Mouse (Mus musculus): ENCODE data around the gene Nans. TPM values are rescaled to one million over a fixed set of nuclear protein-coding genes. Genes with fewer than 3 reads are reported as not detected.

Nans gene
- polyA plus RNA-seq, 1 experiment = 19.7 TPM

DNA sequence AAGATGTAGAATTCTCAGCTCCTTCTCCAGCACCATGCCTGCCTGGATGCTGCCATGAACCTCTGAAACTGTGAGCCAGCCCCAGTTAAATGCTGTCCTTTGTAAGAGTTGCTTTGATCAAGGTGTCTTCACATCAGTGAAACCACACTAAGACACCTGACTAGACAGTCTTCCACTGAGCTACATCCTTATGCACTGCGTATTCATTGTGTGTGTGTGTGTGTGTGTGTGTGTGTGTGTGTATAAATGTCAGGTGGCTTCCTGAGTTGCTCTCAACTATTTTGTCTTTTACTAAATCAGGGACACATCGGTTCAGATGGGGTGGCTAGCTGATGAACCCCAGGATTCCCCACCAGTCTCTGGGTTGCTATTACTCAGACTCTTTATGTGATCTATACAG, 10.0 kb upstream of the Nans start:
- 76% methylated on average over 2 of the region's 2 CpGs for WGBS

DNA sequence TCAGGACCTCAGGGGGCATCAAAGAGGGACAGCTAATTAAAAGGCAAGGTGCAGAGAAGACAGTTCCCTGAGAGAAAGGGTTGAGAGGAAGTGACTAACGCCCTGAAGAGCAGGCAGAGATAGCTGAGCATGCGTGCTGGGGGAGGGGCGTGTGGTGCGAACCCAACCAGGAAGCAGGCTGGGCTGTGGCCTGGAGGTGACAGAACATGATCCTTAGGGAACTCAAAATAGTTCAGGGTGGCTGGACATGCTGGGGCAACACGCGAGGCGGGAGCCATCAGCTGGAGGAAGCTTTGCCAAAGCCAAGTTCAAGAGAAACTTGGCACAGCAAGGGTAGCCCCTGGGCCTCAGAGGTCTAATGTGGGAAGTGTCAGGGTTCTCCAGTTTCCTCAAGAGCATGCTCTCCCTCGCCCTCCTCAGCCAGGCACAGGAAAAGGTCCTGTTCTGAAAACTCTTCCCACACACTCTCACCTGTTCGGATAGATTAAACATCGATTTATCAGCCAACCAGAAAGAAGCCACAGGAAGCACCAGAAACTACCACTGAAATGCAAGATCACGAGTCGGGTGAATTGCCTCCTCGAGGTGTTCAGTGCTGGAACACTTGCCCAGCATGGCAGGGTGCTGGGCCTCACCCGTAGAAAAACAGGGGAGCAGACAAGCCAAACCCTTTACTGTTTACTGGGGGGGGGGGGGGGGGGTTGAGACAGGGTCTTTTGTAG, 3.2 kb upstream of the Nans start:
- Histone ChIP-seq H3K36me3 (ENCODE audit: control insufficient read depth, insufficient read depth, low read length) (no peaks in the 10 kb centered on the region), H3K27me3 (ENCODE audit: control insufficient read depth, insufficient read depth, low read length) (no peaks in the 10 kb centered on the region), H3K27ac (ENCODE audit: insufficient read depth, low read length) (peak overlapping the region; percentile 87), H3K4me1 (ENCODE audit: control insufficient read depth, insufficient read depth, insufficient read length) (peaks cover 16% of the 10 kb centered on the region; the same call in 1 of the 2 replicates), H3K4me3 (ENCODE audit: extremely low read depth, insufficient read depth, insufficient read length) (peak overlapping the region; percentile 12; the same call in 1 of the 2 replicates)
- TF ChIP-seq CTCF (IDR thresholded peaks at IDR 0.05; ENCODE audit: extremely low read depth, insufficient read depth, insufficient read length, insufficient replicate concordance) (no peak), POLR2A (IDR thresholded peaks at IDR 0.05; ENCODE audit: low read depth, low read length) (peak; percentile 55; the same call in 1 of the 2 replicates)
- peak; percentile 58 to 88 for DNase-seq (ENCODE audit: low read depth in 1 of 2, low spot score in 2 of 2)
- WGBS = 24% methylated on average over 14 of the region's 14 CpGs

More for the DNA sequence above, 10.0 kb upstream of the Nans start:
- no peak overlapping the region for H3K27ac ChIP-seq (ENCODE audit: insufficient read depth, low read length)
- H3K4me3 ChIP-seq (ENCODE audit: extremely low read depth, insufficient read depth, insufficient read length) = no peak overlapping the region
- H3K4me1 ChIP-seq (ENCODE audit: control insufficient read depth, insufficient read depth, insufficient read length) = no peaks in the 10 kb centered on the region
- H3K36me3 ChIP-seq (ENCODE audit: control insufficient read depth, insufficient read depth, low read length) = peaks cover 9% of the 10 kb centered on the region
- DNase-seq (ENCODE audit: low read depth in 1 of 2, low spot score in 2 of 2) = no peak
- no peaks in the 10 kb centered on the region for H3K27me3 ChIP-seq (ENCODE audit: control insufficient read depth, insufficient read depth, low read length)
- TF ChIP-seq POLR2A (IDR thresholded peaks at IDR 0.05; ENCODE audit: low read depth, low read length) (no peak), CTCF (IDR thresholded peaks at IDR 0.05; ENCODE audit: extremely low read depth, insufficient read depth, insufficient read length, insufficient replicate concordance) (no peak)

DNA sequence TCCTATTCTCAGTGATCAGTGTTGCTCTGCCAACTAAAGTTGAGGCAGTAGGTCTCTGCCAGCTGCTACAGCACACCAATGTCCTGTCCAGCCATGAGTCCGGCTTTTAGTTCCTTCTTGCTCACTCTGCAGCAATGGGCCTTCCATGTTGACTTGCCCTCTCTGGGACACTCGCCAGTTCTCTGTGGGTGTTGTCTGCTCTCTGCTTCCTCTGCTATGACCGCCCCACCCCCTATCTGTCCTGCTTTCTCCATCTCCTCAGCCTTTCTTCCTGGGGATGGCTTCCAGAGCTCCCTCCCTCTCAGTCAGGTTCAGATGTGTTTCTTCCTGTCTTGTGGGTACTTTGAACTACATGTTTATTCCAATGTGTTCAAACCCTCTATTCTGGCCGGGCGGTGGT, 1.7 kb upstream of the Nans start:
- Histone ChIP-seq H3K27me3 (ENCODE audit: control insufficient read depth, insufficient read depth, low read length) (no peaks in the 10 kb centered on the region), H3K36me3 (ENCODE audit: control insufficient read depth, insufficient read depth, low read length) (no peaks in the 10 kb centered on the region), H3K4me1 (ENCODE audit: control insufficient read depth, insufficient read depth, insufficient read length) (peaks cover 16% of the 10 kb centered on the region; the same call in 1 of the 2 replicates), H3K27ac (ENCODE audit: insufficient read depth, low read length) (no peak overlapping the region), H3K4me3 (ENCODE audit: extremely low read depth, insufficient read depth, insufficient read length) (no peak overlapping the region)
- DNase-seq (ENCODE audit: low read depth in 1 of 2, low spot score in 2 of 2) = no peak
- TF ChIP-seq POLR2A (IDR thresholded peaks at IDR 0.05; ENCODE audit: low read depth, low read length) = no peak
- TF ChIP-seq CTCF (IDR thresholded peaks at IDR 0.05; ENCODE audit: extremely low read depth, insufficient read depth, insufficient read length, insufficient replicate concordance) = no peak
- WGBS = 76% methylated on average over 5 of the region's 5 CpGs

DNA sequence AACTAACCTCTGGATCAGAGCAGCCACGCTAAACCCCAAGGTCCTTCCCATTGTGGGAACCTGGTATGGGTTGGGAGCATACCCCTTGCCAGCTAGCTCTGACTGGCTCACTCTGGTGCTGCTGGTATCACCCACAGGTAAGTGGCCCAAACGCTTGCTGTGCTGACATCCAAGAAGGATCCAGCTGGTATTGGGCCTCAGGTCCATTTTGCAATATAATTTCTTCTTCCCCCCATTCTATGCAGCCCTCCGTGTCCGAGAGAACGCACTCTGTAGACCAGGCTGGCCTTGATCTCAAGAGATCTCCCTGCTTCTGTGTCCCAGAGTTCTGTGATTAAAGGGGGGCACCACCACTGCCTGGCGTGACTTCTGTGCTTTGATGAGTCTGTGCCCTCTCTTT, 4.0 kb downstream of the Nans start:
- no peak overlapping the region for H3K27ac ChIP-seq (ENCODE audit: insufficient read depth, low read length)
- WGBS = 99% methylated on average over 6 of the region's 6 CpGs
- H3K4me1 ChIP-seq (ENCODE audit: control insufficient read depth, insufficient read depth, insufficient read length) = peaks cover 5% of the 10 kb centered on the region; the same call in 1 of the 2 replicates
- no peak for DNase-seq (ENCODE audit: low read depth in 1 of 2, low spot score in 2 of 2)
- TF ChIP-seq CTCF (IDR thresholded peaks at IDR 0.05; ENCODE audit: extremely low read depth, insufficient read depth, insufficient read length, insufficient replicate concordance) (no peak), POLR2A (IDR thresholded peaks at IDR 0.05; ENCODE audit: low read depth, low read length) (no peak)
- no peaks in the 10 kb centered on the region for H3K27me3 ChIP-seq (ENCODE audit: control insufficient read depth, insufficient read depth, low read length)
- peaks cover 22% of the 10 kb centered on the region for H3K36me3 ChIP-seq (ENCODE audit: control insufficient read depth, insufficient read depth, low read length)
- H3K4me3 ChIP-seq (ENCODE audit: extremely low read depth, insufficient read depth, insufficient read length) = no peak overlapping the region

DNA sequence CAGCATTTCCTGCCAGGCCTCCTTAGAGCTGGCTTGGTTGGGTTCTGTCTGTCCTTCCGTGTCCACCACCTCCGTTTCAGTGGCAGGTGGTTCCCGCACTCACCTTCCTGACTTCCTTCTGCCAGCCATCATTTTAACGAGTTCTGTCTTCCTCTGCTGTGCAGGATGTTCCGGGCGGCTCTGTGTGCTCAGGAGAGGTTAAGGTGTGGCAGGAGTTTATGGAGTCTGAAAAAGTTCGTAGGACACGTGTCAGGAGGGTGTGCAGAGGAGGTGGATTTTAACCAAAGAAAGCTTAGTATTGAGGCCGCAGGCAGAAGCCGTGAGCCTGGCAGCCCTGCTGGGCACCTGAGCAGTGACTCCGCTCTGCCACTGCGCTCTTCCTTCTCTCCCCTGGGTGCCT, 6.5 kb downstream of the Nans start:
- no peak for DNase-seq (ENCODE audit: low read depth in 1 of 2, low spot score in 2 of 2)
- 89% methylated on average over 12 of the region's 12 CpGs for WGBS
- TF ChIP-seq POLR2A (IDR thresholded peaks at IDR 0.05; ENCODE audit: low read depth, low read length) (no peak), CTCF (IDR thresholded peaks at IDR 0.05; ENCODE audit: extremely low read depth, insufficient read depth, insufficient read length, insufficient replicate concordance) (no peak)
- H3K36me3 ChIP-seq (ENCODE audit: control insufficient read depth, insufficient read depth, low read length) = peaks cover 28% of the 10 kb centered on the region
- no peak overlapping the region for H3K4me3 ChIP-seq (ENCODE audit: extremely low read depth, insufficient read depth, insufficient read length)
- H3K27ac ChIP-seq (ENCODE audit: insufficient read depth, low read length) = no peak overlapping the region
- no peaks in the 10 kb centered on the region for H3K4me1 ChIP-seq (ENCODE audit: control insufficient read depth, insufficient read depth, insufficient read length)
- H3K27me3 ChIP-seq (ENCODE audit: control insufficient read depth, insufficient read depth, low read length) = no peaks in the 10 kb centered on the region

DNA sequence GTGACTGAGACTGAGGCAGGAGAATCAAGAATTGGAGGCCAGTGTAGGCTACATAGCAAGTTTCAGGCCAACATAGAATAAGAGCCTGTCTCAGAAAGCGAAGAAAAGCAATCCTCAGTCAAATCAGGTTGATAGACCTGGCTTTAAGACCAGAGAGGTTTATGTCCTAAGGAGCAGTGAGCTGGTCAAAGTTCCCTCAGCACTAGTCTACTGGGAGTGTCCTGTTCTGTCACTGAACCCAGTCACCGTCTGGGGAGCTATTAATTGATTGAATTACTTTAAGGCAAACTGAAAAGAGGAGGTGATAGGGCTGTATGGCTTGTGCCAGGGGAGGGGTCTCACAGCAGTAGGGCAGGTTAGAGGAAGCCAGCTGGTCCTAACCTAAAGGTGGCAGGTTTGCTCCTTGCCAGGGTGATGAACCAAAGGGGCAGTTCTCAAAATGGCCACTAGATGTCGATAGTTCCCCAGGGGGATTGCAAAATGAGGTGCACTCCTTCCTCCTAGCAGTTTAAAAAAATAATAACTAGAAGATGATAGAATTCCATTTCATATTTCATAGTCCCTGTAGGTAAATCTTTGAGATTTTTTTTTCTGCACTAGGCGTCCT, 8.3 kb downstream of the Nans start:
- Histone ChIP-seq H3K36me3 (ENCODE audit: control insufficient read depth, insufficient read depth, low read length) (peaks cover 37% of the 10 kb centered on the region), H3K4me1 (ENCODE audit: control insufficient read depth, insufficient read depth, insufficient read length) (no peaks in the 10 kb centered on the region), H3K4me3 (ENCODE audit: extremely low read depth, insufficient read depth, insufficient read length) (no peak overlapping the region), H3K27me3 (ENCODE audit: control insufficient read depth, insufficient read depth, low read length) (no peaks in the 10 kb centered on the region), H3K27ac (ENCODE audit: insufficient read depth, low read length) (no peak overlapping the region)
- 50% methylated on average over 4 of the region's 4 CpGs for WGBS
- peak; percentile 66; the same call in 1 of the 2 replicates for TF ChIP-seq CTCF (IDR thresholded peaks at IDR 0.05; ENCODE audit: extremely low read depth, insufficient read depth, insufficient read length, insufficient replicate concordance)
- no peak for TF ChIP-seq POLR2A (IDR thresholded peaks at IDR 0.05; ENCODE audit: low read depth, low read length)
- DNase-seq (ENCODE audit: low read depth in 1 of 2, low spot score in 2 of 2) = peak; percentile 73 to 81

DNA sequence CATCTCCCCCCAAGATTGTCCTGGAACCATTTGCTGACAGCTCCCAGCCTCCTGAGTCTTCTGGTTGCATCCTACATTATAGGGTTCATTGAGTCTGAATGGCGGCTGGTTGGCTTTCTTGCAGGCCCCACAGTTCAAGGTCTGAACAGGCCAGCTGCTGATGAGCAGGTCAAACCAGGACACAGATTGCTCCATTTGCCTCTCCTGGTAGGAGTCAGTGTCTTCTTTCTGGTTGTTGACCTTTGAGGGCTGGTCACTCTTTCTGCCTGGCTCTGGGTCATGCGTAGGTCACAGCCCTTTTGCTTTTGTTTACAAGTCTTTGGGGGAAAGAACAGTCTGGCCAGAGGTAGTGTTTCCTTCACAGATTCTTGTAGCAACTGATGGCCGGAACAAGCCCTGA, 9.5 kb downstream of the Nans start:
- no peak for DNase-seq (ENCODE audit: low read depth in 1 of 2, low spot score in 2 of 2)
- H3K27me3 ChIP-seq (ENCODE audit: control insufficient read depth, insufficient read depth, low read length) = no peaks in the 10 kb centered on the region
- H3K27ac ChIP-seq (ENCODE audit: insufficient read depth, low read length) = no peak overlapping the region
- TF ChIP-seq CTCF (IDR thresholded peaks at IDR 0.05; ENCODE audit: extremely low read depth, insufficient read depth, insufficient read length, insufficient replicate concordance) (no peak), POLR2A (IDR thresholded peaks at IDR 0.05; ENCODE audit: low read depth, low read length) (no peak)
- 89% methylated on average over 3 of the region's 3 CpGs for WGBS
- no peaks in the 10 kb centered on the region for H3K4me1 ChIP-seq (ENCODE audit: control insufficient read depth, insufficient read depth, insufficient read length)
- H3K36me3 ChIP-seq (ENCODE audit: control insufficient read depth, insufficient read depth, low read length) = peaks cover 34% of the 10 kb centered on the region
- no peak overlapping the region for H3K4me3 ChIP-seq (ENCODE audit: extremely low read depth, insufficient read depth, insufficient read length)
